Mouse (Mus musculus) liver, embryonic 14.5 days (tissue): ENCODE data around the gene Tpi1. TPM values are rescaled to one million over a fixed set of nuclear protein-coding genes. Genes with fewer than 3 reads are reported as not detected.

Source experiments
- ATAC-seq: fragments of 200-750 bp; cut with Nextera tagmentation; 2 replicates; pipeline ENCODE4 v1.8.0; 2017; ENCODE audit warnings: moderate number of reproducible peaks, mild to moderate bottlenecking, moderate library complexity; ENCODE audit not compliant: insufficient read depth
- DNase-seq, 3 experiments: peaks; one replicate each; pipeline ENCODE4 v3.0.0-alpha.2; 2012 to 2013; ENCODE audit warnings: low read depth in 3 of 3, low spot score in 3 of 3
- H3K27ac ChIP-seq: fragments of 300-500 bp; sonication (generic); 2 replicates; pipeline ENCODE4 v1.5.1; 2014; ENCODE audit warnings: moderate library complexity, mild to moderate bottlenecking, control low read depth, inconsistent platforms
- H3K27me3 ChIP-seq: fragments of 300-500 bp; sonication (generic); 2 replicates; pipeline ENCODE4 v1.6.1; 2014; ENCODE audit warnings: mild to moderate bottlenecking, low read length, moderate library complexity; ENCODE audit not compliant: control insufficient read depth, insufficient read depth
- H3K36me3 ChIP-seq: fragments of 300-500 bp; sonication (generic); replicated peaks from 2 replicates; pipeline ENCODE4 v1.6.1; 2014; ENCODE audit warnings: low read depth; ENCODE audit not compliant: control insufficient read depth, insufficient read depth
- H3K4me1 ChIP-seq, 2 experiments: fragments of 200-500 bp in 1 of 2; fragments of 300-500 bp in 1 of 2; sonication (generic) in 1 of 2; replicated peaks; 2 replicates each; pipeline ENCODE4 v1.6.1; 2012 to 2014; ENCODE audit warnings: antibody characterized with exemption in 1 of 2, inconsistent platforms in 1 of 2, low read length in 1 of 2; ENCODE audit not compliant: control insufficient read depth in 2 of 2, insufficient read depth in 2 of 2
- H3K4me2 ChIP-seq: fragments of 300-500 bp; sonication (generic); 2 replicates; pipeline ENCODE4 v1.6.1; 2014; ENCODE audit warnings: low read depth, mild to moderate bottlenecking, control low read depth, moderate library complexity
- H3K4me3 ChIP-seq, 2 experiments: fragments of 200-500 bp in 1 of 2; fragments of 300-500 bp in 1 of 2; sonication (generic) in 1 of 2; 2 replicates each; pipeline ENCODE4 v1.5.1; 2012 to 2014; ENCODE audit warnings: low read depth in 2 of 2, low read length in 2 of 2, mild to moderate bottlenecking in 2 of 2, control low read depth in 1 of 2, inconsistent platforms in 1 of 2, moderate library complexity in 1 of 2; ENCODE audit not compliant: insufficient read depth in 1 of 2
- H3K9ac ChIP-seq: fragments of 300-500 bp; sonication (generic); replicated peaks from 2 replicates; pipeline ENCODE4 v1.6.1; 2014; ENCODE audit warnings: mild to moderate bottlenecking, control low read depth, moderate library complexity
- H3K9me3 ChIP-seq: fragments of 300-500 bp; sonication (generic); 2 replicates; pipeline ENCODE4 v1.6.1; 2016; ENCODE audit warnings: low read length, mixed read lengths; ENCODE audit not compliant: control insufficient read depth
- CTCF ChIP-seq: IDR thresholded peaks from 2 replicates; pipeline ENCODE4 v1.5.1; 2016; ENCODE audit warnings: antibody characterized with exemption, low read depth, control low read depth
- EP300 ChIP-seq: IDR thresholded peaks from 2 replicates; pipeline ENCODE4 v1.6.1; 2016; ENCODE audit warnings: antibody characterized with exemption, low read depth
- WGBS: fragments of 180-500 bp; shearing (Covaris S2); extraction: QIAGEN DNeasy Blood & Tissue Kit; methylation state at CpG from one replicate; pipeline ENCODE4 v1.1.7; 2014; ENCODE audit not compliant: insufficient replicate concordance; 5-methylcytosine and 5-hydroxymethylcytosine counted together
- polyA plus RNA-seq, 2 experiments: library from polyadenylated mRNA; depleted of rRNA in 1 of 2; stranded (reverse) in 1 of 2; unstranded in 1 of 2; fragments of >200 nt; fragmentation: Nextera tagmentation in 1 of 2; extraction: Ambion mirVana in 1 of 2; gene quantifications; 2 replicates each; pipeline versions ENCODE4 v1.2.1 to v1.2.3; 2012 to 2014

The Tpi1 gene
- polyA plus RNA-seq, 2 experiments = 292 to 420 TPM

DNA sequence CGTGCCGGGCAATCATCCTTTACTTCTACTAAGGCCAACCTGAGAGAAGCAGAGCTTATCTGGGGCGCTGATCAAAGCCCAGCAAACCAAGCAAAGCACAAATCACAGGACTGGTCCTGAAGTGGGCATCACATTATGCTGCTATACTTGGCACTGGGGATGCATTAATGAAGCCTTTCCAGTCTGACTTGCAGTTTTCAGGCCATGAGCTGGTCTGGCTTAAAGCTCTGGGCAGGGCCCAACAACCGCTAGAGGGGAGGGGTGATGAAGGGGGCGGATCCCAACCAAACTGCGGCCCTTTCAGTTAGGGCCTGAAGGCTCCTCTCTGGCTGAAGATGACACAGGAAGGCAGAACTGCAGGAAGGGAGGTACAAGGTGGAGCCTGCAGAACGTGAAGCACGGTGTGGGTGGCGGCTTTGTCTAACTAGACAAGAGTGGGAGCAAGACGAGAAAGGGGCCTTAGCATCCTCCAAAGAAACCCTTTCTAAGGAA lies 14.1 kb upstream of the Tpi1 start:
- no peaks in the 10 kb centered on the region for H3K9me3 ChIP-seq
- DNase-seq (peak in 1 of 3 experiments; percentile 40), ATAC-seq (no peak)
- H3K27me3 ChIP-seq = no peaks in the 10 kb centered on the region
- WGBS = 19% methylated on average over 10 of the region's 10 CpGs
- H3K27ac ChIP-seq = no peak overlapping the region
- peak overlapping the region; percentile 56 for H3K9ac ChIP-seq
- TF ChIP-seq CTCF = no peak
- no peak for TF ChIP-seq EP300
- peak overlapping the region; percentile 98 for H3K4me2 ChIP-seq
- peak overlapping the region; percentile 78 to 81 for H3K4me3 ChIP-seq
- H3K36me3 ChIP-seq = peaks cover 39% of the 10 kb centered on the region
- peaks cover 6 to 9% of the 10 kb centered on the region in 2 experiments; a peak in 3 of 4 replicates for H3K4me1 ChIP-seq

GRCm38 (mm10) chr6:124822049-124822448 lies 8.0 kb upstream of the Tpi1 start:
- 77% methylated on average over 4 of the region's 4 CpGs for WGBS
- Histone ChIP-seq H3K4me2 (no peak overlapping the region), H3K9ac (no peak overlapping the region), H3K4me1 (no peaks in the 10 kb centered on the region), H3K9me3 (no peaks in the 10 kb centered on the region), H3K4me3 (no peak overlapping the region), H3K27ac (no peak overlapping the region), H3K27me3 (no peaks in the 10 kb centered on the region), H3K36me3 (peaks cover 50% of the 10 kb centered on the region)
- no peak for TF ChIP-seq EP300
- no peak for TF ChIP-seq CTCF
- no peak for ATAC-seq
- DNase-seq = no peak

GRCm38 (mm10) chr6:124820891-124821290 lies 6.8 kb upstream of the Tpi1 start:
- Histone ChIP-seq H3K27me3 (no peaks in the 10 kb centered on the region), H3K9me3 (no peaks in the 10 kb centered on the region), H3K9ac (no peak overlapping the region), H3K4me1 (no peaks in the 10 kb centered on the region), H3K36me3 (peaks cover 50% of the 10 kb centered on the region), H3K4me3 (no peak overlapping the region), H3K27ac (no peak overlapping the region), H3K4me2 (no peak overlapping the region)
- 82% methylated on average over 5 of the region's 5 CpGs for WGBS
- no peak for ATAC-seq
- TF ChIP-seq EP300 (no peak), CTCF (no peak)
- DNase-seq = no peak

DNA sequence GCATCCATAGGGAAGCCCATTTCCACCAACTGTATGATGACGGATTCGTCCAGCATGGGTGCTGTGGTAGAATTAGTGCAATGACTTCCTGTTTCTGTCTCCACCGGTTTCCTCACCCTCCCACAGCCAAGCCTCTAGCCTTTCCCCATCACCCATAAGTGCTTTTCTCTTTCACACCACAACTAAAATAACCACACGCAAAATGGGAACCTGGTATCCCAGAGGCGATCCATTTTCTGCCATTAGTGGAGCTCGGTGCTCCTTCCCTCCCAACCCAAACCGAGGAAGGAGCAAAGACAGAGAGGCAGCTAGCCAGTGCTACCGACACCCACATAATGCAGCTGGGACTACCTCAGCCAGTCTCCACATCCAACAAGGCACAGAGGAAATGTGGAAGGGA lies 3.9 kb upstream of the Tpi1 start:
- TF ChIP-seq CTCF = no peak
- TF ChIP-seq EP300 = no peak
- Histone ChIP-seq H3K27ac (no peak overlapping the region), H3K4me3 (no peak overlapping the region), H3K9me3 (no peaks in the 10 kb centered on the region), H3K4me2 (no peak overlapping the region), H3K9ac (no peak overlapping the region), H3K27me3 (no peaks in the 10 kb centered on the region), H3K36me3 (peaks cover 32% of the 10 kb centered on the region), H3K4me1 (peaks cover 5% of the 10 kb centered on the region in 2 experiments)
- DNase-seq = no peak
- 58% methylated on average over 8 of the region's 8 CpGs for WGBS
- ATAC-seq = no peak

DNA sequence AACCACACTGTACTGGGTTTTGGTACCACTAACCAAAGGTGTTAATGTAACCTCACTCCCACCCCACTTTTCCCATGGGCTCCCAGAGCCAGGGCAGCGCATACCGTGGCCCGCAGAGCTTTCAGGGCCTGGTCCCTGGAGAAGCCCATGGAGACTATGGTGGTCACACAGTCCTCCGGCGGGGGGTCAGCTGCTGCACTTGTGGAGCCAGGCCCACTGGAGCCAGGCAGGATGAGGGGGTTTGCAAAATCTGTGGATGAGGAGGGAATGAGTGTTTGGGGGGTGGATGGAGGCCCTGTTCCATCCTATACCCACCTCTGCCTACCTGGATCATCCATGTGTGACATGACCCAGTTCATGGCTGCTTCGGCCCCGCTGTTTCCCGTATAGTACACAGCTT lies 3.5 kb upstream of the Tpi1 start:
- no peak overlapping the region for H3K27ac ChIP-seq
- WGBS = 89% methylated on average over 8 of the region's 8 CpGs
- no peak overlapping the region for H3K9ac ChIP-seq
- ATAC-seq = no peak
- H3K9me3 ChIP-seq = no peaks in the 10 kb centered on the region
- no peaks in the 10 kb centered on the region for H3K27me3 ChIP-seq
- TF ChIP-seq EP300 = no peak
- TF ChIP-seq CTCF = no peak
- H3K36me3 ChIP-seq = peaks cover 34% of the 10 kb centered on the region
- no peak overlapping the region for H3K4me2 ChIP-seq
- peaks cover 8 to 9% of the 10 kb centered on the region in 2 experiments for H3K4me1 ChIP-seq
- DNase-seq = no peak
- no peak overlapping the region for H3K4me3 ChIP-seq
